Mouse (Mus musculus) right cerebral cortex, adult 2 months (tissue): Measurements from ENCODE around the gene Mbd6.
"Not testable (repeated sequence)": the region's sequence is repeated elsewhere in the genome, so short reads cannot be mapped to it uniquely, and the experiment has no call there.

Source experiments
- DNase-seq, 2 experiments: peaks; one replicate each; pipeline ENCODE4 v3.0.0; 2021 to 2022; ENCODE audit warnings: low spot score in 2 of 2

Mbd6 gene

DNA sequence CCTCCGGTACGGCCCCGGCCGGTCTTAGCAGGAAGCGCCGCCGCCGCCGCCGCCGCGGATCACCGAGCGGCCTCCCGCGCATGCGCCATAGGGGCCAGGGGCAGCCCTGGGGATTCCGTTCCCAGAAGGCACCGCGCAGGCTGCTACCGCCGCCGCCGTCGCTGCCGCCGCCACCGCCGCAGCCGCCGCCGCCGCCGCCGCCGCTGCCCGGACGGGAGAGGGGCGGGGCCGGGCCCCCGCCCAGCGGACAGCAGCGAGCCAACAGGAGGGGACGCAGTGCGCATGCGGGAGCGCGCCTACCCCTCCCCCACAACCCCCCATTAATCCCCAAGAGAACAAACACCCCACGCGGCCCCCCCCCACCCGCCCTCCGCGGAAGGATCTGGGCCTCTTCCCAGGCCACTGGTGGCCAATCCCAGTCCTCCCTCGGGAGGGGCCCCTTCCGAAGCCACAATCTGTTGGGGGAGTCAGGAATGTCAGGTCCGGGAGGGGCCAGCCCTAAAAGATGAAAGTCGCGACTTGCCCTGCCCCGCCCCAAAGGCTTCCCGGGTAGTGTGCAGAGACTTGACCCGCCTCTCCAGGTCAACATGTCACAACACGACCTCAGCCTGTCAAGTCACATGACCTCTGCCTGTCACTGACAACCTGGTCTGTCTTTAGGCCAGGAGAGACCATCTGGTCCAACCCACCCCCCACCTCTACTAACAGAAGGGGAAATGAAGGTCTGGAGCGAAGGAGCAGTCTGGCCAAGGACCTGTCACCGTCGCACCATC is at the start of gene Mbd6:
TSS of gene Mbd6 (minus strand) at position 219 of the 773 bp plus-strand sequence.
- peak; percentile 76 to 84 for DNase-seq

- DNase-seq: no peak
Observed at GRCm38 (mm10) chr10:127337536-127338099, 48.8 kb upstream of the Mbd6 start.

DNA sequence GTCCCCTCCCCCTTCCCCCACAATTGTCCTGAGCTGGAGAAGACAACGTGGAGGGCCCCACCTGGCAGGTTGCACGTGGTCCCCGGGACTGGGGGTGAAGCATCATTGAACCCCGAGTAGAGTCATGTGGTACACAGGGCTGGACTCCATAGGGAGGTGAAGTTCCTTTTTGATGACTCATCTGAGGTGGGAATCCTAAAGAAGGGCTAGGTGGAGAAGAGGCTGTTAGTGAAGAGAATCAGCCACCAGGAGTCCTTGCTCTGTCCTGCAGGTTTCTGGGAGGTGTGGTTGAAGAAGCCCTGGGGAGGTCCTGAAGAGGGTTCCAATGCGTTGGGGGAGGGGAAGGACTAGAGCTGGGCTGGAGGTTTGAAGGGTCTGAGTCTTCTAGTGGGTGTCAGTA is 48.1 kb upstream of the Mbd6 start:
- no peak for DNase-seq

DNA sequence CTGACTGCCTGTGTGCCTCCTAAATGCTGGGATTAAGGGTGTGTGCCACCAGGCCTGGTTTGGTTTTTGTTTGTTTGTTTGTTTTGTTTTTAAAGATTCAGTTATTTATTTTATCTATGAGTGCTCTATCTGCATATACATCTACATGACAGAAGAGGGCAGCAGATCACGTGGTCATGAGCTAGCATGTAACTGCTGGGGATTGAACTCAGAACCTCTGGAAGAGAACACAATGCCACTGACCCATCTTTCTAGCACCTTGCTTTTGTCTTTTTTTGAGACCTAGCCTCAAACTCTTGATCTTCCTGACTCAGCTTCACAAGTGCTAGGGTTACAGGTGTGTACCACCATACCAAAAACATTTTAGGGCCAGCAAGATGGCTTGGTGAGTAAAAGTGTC is 46.5 kb upstream of the Mbd6 start:
- no peak for DNase-seq

DNA sequence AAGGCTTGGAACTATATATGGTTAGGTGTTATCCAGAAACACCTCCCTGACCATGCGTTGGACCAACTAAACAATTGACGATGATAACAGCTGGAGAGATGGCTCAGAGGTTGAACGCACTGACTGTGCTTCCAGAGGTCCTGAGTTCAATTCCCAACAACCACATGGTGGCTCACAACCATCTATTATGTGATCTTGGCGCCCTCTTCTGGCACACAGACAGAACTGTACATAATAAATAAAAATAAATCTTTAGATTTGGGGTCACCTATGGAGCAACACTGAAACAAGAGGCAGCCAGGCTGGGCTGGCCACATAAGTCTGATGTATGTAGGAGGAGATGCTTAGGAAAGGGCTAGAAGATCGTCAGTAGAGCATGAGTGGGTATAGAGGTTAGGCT is 44.3 kb upstream of the Mbd6 start:
- no peak for DNase-seq

DNA sequence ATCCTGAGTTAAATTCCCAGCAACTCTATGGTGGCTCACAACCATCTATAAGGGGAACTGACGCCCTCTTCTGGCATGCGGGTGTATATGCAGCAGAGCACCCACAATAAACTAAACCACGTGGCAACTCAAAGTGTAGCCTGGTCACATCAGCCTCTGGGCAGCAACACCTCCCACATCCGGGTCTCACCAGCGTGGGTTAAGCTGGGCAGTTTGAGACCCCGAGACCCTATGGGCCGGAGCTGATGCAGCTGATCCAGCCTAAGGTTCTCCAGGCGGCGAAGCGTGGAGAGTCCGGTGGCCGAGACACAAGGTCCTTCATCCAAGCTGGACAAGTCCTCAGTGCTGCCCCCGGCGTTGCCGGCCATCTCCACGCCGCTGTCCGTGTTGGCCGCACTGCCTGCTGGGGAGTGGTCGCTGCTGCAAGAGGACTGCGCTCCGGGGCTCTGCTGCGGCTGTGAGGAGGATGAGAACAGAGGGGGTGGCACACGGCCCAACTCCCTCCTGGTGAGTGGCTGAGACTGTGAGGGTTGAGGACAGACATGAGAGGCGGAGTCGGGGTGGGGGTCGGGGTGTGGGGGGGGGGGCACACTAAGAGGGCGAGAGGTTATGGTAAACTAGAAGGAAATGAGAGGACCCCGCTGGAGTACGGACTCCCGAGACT is 43.5 kb upstream of the Mbd6 start:
- no peak for DNase-seq

DNA sequence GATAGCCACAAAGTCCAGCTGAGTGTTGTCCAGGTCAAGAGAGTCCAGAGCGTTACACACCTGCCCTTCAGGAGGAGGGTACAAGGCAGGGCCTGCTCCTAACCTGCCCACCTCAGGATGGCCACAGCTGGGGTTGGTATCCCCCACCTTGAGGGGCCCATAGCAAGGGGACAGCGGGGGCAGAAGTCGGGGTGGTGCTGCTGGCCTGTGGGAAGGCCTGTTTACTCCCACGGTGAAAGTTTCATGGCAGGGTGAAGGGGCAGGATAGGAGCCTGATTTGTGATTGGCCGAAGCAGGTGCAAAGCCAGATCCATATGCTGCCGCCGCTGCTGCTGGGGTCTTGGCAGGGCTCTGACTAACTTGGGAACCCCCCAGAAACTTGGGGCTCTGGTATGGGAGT is 41.4 kb upstream of the Mbd6 start:
- DNase-seq: no peak

DNA sequence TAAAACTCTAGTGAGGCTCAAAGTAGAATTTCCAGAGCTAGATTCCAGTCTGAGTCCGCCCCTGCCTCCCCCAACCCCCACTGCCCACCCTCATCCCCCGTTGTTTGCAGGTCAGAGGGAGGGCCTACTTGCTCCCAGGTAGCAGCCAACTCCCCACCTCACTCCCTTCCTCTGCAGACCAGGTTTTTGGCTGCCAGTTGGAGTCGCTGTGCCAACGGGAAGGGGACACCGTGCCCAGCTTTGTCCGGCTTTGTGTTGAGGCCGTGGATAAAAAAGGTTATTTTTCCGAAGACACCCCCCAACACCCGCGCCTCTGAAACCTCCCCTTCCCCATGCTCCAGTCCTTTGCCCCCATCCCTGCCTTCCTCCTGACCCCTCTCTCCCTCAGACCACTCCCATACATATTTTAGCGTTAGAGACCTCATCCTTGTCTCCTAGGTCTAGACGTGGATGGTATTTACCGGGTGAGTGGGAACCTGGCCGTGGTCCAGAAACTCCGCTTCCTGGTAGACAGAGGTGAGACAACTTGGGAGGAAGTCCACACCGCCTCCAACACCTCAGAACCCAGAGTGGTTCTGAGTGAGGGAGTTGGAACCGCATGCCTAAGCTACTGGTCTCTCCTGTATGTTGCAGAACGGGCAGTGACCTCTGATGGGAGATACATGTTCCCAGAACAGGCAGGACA is 38.8 kb upstream of the Mbd6 start:
- DNase-seq: no peak

DNA sequence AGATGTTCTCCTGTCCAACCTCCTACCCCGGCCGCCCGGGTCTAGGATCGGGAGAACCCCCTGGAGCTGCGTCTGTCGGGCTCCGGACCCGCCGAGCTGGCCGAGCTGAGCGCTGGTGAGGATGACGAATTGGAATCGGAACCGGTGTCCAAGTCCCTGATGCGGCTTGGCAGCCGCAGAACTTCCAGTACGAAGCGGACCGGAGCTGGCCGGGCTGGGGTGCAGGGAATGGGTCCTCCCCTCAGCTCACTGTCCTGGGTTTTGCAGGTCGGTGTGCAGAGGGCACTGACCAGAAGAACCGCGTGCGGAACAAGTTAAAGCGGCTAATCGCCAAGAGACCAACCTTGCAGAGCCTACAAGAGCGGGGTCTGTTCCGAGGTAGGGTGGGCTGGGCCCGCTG is 38.0 kb upstream of the Mbd6 start:
- no peak for DNase-seq

- DNase-seq: no peak
Observed at GRCm38 (mm10) chr10:127326017-127326801, 37.4 kb upstream of the Mbd6 start.

DNA sequence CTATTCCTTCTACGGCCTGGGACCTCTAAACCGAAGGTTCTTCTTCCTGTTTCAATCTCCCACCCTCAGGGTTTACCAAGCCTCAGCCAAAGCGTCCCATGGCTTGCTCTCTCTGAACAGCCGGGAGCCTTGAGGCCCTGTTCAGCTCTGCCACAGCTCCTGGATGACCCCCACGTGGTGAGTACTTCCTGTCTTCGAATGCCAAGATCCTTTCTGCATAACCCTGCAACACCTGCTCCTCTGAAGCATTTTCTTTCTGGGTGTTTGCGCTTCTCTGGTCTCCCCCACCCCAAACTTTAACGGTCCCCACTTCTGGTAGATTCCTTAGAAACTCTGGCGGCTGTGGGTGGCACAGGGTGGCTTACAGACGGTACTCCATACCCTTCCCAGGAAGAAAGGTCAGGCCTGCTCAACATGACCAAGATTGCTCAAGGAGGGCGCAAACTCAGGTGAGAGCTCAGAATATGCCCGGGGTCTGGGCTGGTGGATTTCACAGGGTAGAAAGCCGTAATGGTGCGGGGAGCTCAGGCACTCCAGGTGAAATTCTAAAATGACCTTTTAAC is 36.7 kb upstream of the Mbd6 start:
- no peak for DNase-seq

DNA sequence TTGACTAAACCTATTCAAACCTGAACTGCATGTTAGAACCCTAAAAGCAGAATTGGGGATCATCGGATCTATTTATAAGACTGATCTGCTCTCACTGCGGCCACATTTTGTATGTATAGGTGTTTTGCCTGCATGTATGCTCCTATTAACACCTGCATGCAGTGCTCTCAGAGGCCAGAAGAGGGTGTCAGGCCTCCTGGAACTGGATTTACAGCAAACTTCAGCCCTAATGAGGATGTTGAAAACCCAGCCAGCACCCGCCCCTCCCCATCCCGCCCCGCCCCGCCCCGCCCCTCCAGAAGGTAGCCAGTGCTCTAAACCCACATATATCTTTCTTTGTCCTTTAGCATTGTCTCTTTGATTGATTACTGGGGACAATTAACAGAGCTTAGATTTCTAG is 35.7 kb upstream of the Mbd6 start:
- DNase-seq: no peak

- no peak for DNase-seq
Observed at GRCm38 (mm10) chr10:127323131-127323855, 34.5 kb upstream of the Mbd6 start.

GRCm38 (mm10) chr10:127322669-127323068 is 33.9 kb upstream of the Mbd6 start:
- DNase-seq: no peak

DNA sequence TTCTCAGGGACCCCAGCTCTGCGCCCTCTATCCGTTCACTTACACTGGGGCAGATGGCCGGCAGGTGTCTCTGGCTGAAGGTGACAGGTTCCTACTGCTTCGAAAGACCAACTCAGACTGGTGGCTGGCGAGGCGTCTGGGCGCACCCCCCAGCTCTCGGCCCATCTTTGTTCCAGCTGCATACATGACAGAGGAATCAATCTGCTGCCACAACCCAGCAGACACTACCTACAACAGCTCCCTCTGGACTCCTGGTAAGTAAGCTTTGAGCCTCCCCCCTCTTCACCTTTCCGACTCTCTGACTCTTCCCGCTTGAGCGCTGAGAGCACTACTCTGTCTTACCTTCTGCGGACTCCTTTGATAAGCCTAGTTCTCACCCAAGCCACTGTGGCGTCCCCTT is 33.4 kb upstream of the Mbd6 start:
- no peak for DNase-seq

DNA sequence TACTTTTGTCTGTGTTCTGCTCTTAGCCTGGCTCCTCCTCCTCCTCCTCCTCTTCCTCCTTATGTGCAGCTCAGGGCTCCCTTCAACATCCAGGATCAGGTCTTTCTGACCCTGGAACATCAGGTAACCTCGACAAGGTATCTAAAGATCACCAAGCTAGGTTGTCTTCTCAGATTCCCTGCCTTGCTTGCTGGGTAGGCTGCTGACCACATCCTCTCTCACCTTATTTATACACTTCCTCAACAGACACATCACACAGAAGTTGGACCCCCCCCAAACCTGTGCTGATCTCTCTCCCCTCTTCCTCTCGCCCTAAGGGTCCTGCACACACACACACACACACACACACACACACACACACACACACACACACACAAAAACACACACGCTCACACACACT is 32.8 kb upstream of the Mbd6 start, which contains the start of gene Arhgap9:
TSS of gene Arhgap9 (plus strand) at position 344 of the 400 bp plus-strand sequence.
- no peak for DNase-seq

DNA sequence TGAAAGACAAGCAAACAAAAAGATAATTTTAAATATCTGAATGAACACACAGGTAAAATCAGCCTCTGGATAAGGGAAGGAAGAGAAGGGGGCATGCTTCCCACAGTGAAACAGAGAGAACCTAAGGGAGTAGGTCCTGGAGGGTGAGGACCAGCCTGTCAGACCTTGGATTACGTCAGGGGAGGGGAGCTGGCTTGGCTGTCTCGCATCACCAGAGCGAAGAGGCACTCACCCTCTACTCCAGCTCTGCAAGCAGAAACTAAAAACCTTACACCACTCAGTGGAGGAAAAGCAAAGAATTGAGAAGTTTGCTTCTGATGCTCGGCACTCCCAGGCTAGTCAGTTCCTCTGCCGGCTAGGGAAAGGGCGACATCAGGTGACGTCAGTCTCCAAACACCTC is 31.2 kb upstream of the Mbd6 start:
- no peak for DNase-seq

DNA sequence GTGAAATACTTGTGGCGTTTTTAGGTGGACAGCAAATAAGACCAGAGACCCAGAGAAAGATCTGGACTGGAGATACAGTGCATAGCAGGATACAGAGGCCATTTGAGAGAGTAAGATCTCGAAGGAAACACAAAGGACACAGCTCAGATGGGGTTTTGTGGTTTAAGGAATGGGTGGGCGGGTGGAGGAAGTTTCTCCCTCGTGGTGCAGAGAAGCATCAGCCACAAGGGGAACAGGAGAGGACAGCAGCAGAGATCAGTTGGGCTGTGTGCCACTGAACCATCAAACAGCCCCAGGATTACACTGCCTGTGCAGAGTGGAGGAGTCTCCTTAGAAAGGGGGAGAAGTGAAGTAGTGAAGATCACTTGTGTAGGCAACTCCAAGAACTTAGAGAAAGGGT is 29.2 kb upstream of the Mbd6 start:
- DNase-seq: no peak

DNA sequence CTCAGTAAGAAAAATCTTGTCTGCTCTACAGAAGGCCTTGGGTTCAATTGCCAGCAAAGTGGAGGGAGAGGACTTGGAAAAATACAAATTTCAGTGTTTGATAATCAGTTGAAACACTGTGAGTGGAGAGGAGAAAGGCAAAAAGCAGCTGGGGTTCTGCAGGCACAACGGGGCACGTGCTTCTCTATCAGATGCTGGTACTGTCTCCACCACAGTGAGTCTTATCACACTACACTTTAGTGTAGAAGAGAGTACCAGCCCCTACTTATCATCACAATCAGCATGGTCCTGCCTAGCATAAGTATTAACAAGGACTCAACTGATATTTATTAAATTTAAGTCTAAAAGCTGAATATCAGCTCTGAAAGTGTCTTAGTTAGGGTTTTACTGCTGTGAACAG is 28.5 kb upstream of the Mbd6 start:
- DNase-seq: no peak

GRCm38 (mm10) chr10:127314950-127315349 is 26.1 kb upstream of the Mbd6 start:
- DNase-seq: not testable (repeated sequence)

GRCm38 (mm10) chr10:127313516-127313915 is 24.7 kb upstream of the Mbd6 start:
- DNase-seq: not testable (repeated sequence)
